Comparison of ENCODE assay signal across 9 mouse cellular contexts in genomic region chr6:134039351-134039750, GRCm38 (mm10). TPM values are rescaled to one million over a fixed set of nuclear protein-coding genes. Genes with fewer than 3 reads are reported as not detected.
DNase-seq lines count a peak whose midpoint lies in the region; ATAC-seq and TF ChIP-seq lines count a peak whose summit lies in the region.
"Had no signal": no experiment of that assay in that cellular context is flagged by ENCODE, and none has a peak within 500 bp of the region (broad histone marks: within the 10 kb centered on the region; RNA-seq: fewer than 3 reads in every experiment).

No protein-coding gene starts in this region.

- TF ChIP-seq EP300 in liver, embryonic 14.5 days (IDR thresholded peaks at IDR 0.05; ENCODE audit: low read depth) = no peak

- no peaks in the 10 kb centered on the region for H3K36me3 ChIP-seq in kidney, embryonic 14.5 days (ENCODE audit: control insufficient read depth, insufficient read depth, low read length)
- H3K36me3 ChIP-seq in kidney, embryonic 15.5 days = no peaks in the 10 kb centered on the region
- H3K36me3 ChIP-seq in embryonic facial prominence, embryonic 10.5 days (replicated peaks) = 0 out of 2 replicates have a peak, but pooled peaks cover 7% of the 10 kb centered on the region
- H3K36me3 ChIP-seq in liver, embryonic 14.5 days (replicated peaks; ENCODE audit: control insufficient read depth, insufficient read depth, low read depth) = no peaks in the 10 kb centered on the region

- no peak overlapping the region for H3K27ac ChIP-seq in kidney, embryonic 14.5 days (ENCODE audit: low read depth, low read length)
- H3K27ac ChIP-seq in kidney, embryonic 15.5 days = no peak overlapping the region
- 0 out of 2 replicates have a peak overlapping the region, but pooled peaks have one; percentile 26 for H3K27ac ChIP-seq in embryonic facial prominence, embryonic 10.5 days (replicated peaks)
- no peak overlapping the region for H3K27ac ChIP-seq in liver, embryonic 14.5 days

- peak; percentile 93 for DNase-seq in heart, adult 11 months
- DNase-seq in heart, postnatal 10 days = no peak
- no peak for DNase-seq in embryonic facial prominence, embryonic 10.5 days (ENCODE audit: low spot score)
- no peak for DNase-seq in liver, embryonic 14.5 days (ENCODE audit: low read depth in 3 of 3, low spot score in 3 of 3)
- no peak for DNase-seq in thymus, postnatal 0 days (ENCODE audit: low spot score)
- DNase-seq in Muller cell, postnatal 12 days (ENCODE audit: inconsistent ontology term) = no peak
- DNase-seq: right cerebral cortex, postnatal 25 days had no signal

- H3K4me1 ChIP-seq in kidney, embryonic 14.5 days (ENCODE audit: control insufficient read depth, insufficient read depth, low read length) = peaks cover 54% of the 10 kb centered on the region
- H3K4me1 ChIP-seq in kidney, embryonic 15.5 days = peaks cover 68% of the 10 kb centered on the region
- H3K4me1 ChIP-seq in embryonic facial prominence, embryonic 10.5 days = peaks cover 68% of the 10 kb centered on the region
- H3K4me1 ChIP-seq in liver, embryonic 14.5 days (replicated peaks; ENCODE audit: control insufficient read depth in 2 of 2, insufficient read depth in 2 of 2, low read length in 1 of 2) = peaks cover 5 to 28% of the 10 kb centered on the region in 2 experiments

- H3K9ac ChIP-seq in kidney, embryonic 14.5 days (ENCODE audit: low read depth, low read length) = no peak overlapping the region
- H3K9ac ChIP-seq in kidney, embryonic 15.5 days = no peak overlapping the region
- H3K9ac ChIP-seq in liver, embryonic 14.5 days (replicated peaks) = no peak overlapping the region

- no peaks in the 10 kb centered on the region for H3K9me3 ChIP-seq in kidney, embryonic 14.5 days (ENCODE audit: control insufficient read depth, low read length)
- no peaks in the 10 kb centered on the region for H3K9me3 ChIP-seq in kidney, embryonic 15.5 days (replicated peaks)
- H3K9me3 ChIP-seq in embryonic facial prominence, embryonic 10.5 days = no peaks in the 10 kb centered on the region
- no peaks in the 10 kb centered on the region for H3K9me3 ChIP-seq in liver, embryonic 14.5 days (ENCODE audit: control insufficient read depth, low read length)

- ATAC-seq in kidney, embryonic 14.5 days (ENCODE audit: low FRiP score, low TSS enrichment) = no peak
- no peak for ATAC-seq in kidney, embryonic 15.5 days (replicated peaks; ENCODE audit: low FRiP score)
- no peak for ATAC-seq in liver, embryonic 14.5 days (ENCODE audit: insufficient read depth)

- peak overlapping the region; percentile 39; the same call in 1 of the 2 replicates for H3K4me2 ChIP-seq in kidney, embryonic 14.5 days (replicated peaks; ENCODE audit: low read depth, low read length)
- no peak overlapping the region; the same call in 1 of the 2 replicates for H3K4me2 ChIP-seq in kidney, embryonic 15.5 days
- peak overlapping the region; percentile 83 for H3K4me2 ChIP-seq in liver, embryonic 14.5 days (ENCODE audit: low read depth)

- intact Hi-C loops in heart, postnatal 10 days (cut with DNase I) = loop anchor here (5.0 kb wide), 4 partner anchors 48 to 328 kb away; no protein-coding TSS in a partner anchor

- 72% methylated on average over 8 of the region's 8 CpGs for WGBS in kidney, embryonic 14.5 days
- WGBS in kidney, embryonic 15.5 days = 64% methylated on average over 8 of the region's 8 CpGs
- WGBS in embryonic facial prominence, embryonic 10.5 days = 76% methylated on average over 8 of the region's 8 CpGs
- WGBS in liver, embryonic 14.5 days (ENCODE audit: insufficient replicate concordance) = 50% methylated on average over 8 of the region's 8 CpGs

- no peaks in the 10 kb centered on the region for H3K27me3 ChIP-seq in kidney, embryonic 14.5 days (ENCODE audit: control insufficient read depth, insufficient read depth, low read length)
- no peaks in the 10 kb centered on the region for H3K27me3 ChIP-seq in kidney, embryonic 15.5 days
- no peaks in the 10 kb centered on the region for H3K27me3 ChIP-seq in embryonic facial prominence, embryonic 10.5 days (replicated peaks; ENCODE audit: low read depth, poor library complexity, severe bottlenecking)
- no peaks in the 10 kb centered on the region for H3K27me3 ChIP-seq in liver, embryonic 14.5 days (ENCODE audit: control insufficient read depth, insufficient read depth, low read length)

- TF ChIP-seq CTCF in liver, embryonic 14.5 days (IDR thresholded peaks at IDR 0.05; ENCODE audit: low read depth) = no peak

- 0 out of 2 replicates have a peak overlapping the region, but pooled peaks have one; percentile 2 for H3K4me3 ChIP-seq in kidney, embryonic 14.5 days (ENCODE audit: low read length)
- H3K4me3 ChIP-seq in kidney, embryonic 15.5 days (replicated peaks) = no peak overlapping the region
- peak overlapping the region; percentile 86; the same call in 1 of the 2 replicates for H3K4me3 ChIP-seq in embryonic facial prominence, embryonic 10.5 days
- no peak overlapping the region for H3K4me3 ChIP-seq in liver, embryonic 14.5 days (ENCODE audit: insufficient read depth in 1 of 2, low read depth in 2 of 2, low read length in 2 of 2)

RNA-seq across cellular contexts. Expression of gene Etv6, which starts 3.9 kb away (rescaled TPM):
- 10 to 100 TPM; 15.5 to 21.9 TPM for total RNA-seq in heart, postnatal 10 days (2021)
- 11.4 and 18.1 TPM in 2 replicates for polyA plus RNA-seq in kidney, embryonic 14.5 days (2014; fragmentation: Nextera tagmentation; extraction: Ambion mirVana)
- polyA plus RNA-seq in kidney, embryonic 15.5 days (2015; fragmentation: Nextera tagmentation; extraction: Ambion mirVana) = 11.4 and 13.0 TPM in 2 replicates
- 16.6 and 17.0 TPM in 2 replicates for polyA plus RNA-seq in embryonic facial prominence, embryonic 10.5 days (2016; fragmentation: Nextera tagmentation; extraction: Ambion mirVana)
- polyA plus RNA-seq in liver, embryonic 14.5 days (2012; rRNA removed) = 3.0 and 3.4 TPM in 2 replicates
- polyA plus RNA-seq in liver, embryonic 14.5 days (2014; fragmentation: Nextera tagmentation; extraction: Ambion mirVana) = 2.6 and 3.0 TPM in 2 replicates
- 11.8 and 12.1 TPM in 2 replicates for polyA plus RNA-seq in thymus, postnatal 0 days (2015; fragmentation: Nextera tagmentation; extraction: Ambion mirVana)

Comparison
In these comparisons a context has a peak if more than half of its experiments do, and no peak if none do; other contexts are left out.
1. H3K4me3 ChIP-seq: peak in kidney, embryonic 14.5 days (single experiment) and embryonic facial prominence, embryonic 10.5 days (single experiment); none in kidney, embryonic 15.5 days (single experiment) and liver, embryonic 14.5 days (0 of 2).